Mouse (Mus musculus): ENCODE measurements around the gene Cbx4. TPM values are rescaled to one million over a fixed set of nuclear protein-coding genes. Genes with fewer than 3 reads are reported as not detected.

Cbx4 gene
- polyA plus RNA-seq, 1 experiment from 2014 or later = 20.2 TPM

GRCm38 (mm10) chr11:119041750-119042465, 44.1 kb downstream of the Cbx4 start:
- WGBS = under 1% methylated on average over 30 of the region's 31 CpGs
- Histone ChIP-seq H3K4me1 (peaks cover 70% of the 10 kb centered on the region), H3K4me2 (peak overlapping the region; percentile 86), H3K9me3 (replicated peaks) (no peaks in the 10 kb centered on the region), H3K4me3 (replicated peaks) (peak overlapping the region; percentile 79), H3K27me3 (replicated peaks) (peaks cover 80% of the 10 kb centered on the region), H3K36me3 (peaks cover 8% of the 10 kb centered on the region), H3K9ac (replicated peaks) (peak overlapping the region; percentile 80), H3K27ac (replicated peaks) (peak overlapping the region; percentile 90; the same call in 1 of the 2 replicates)
- ATAC-seq (ENCODE audit: low FRiP score) = 0 out of 2 replicates have a peak, but pooled peaks have one; percentile 2

- Histone ChIP-seq H3K9ac (replicated peaks) (peak overlapping the region; percentile 80), H3K27me3 (replicated peaks) (peaks cover 78% of the 10 kb centered on the region), H3K36me3 (peaks cover 8% of the 10 kb centered on the region), H3K4me1 (peaks cover 68% of the 10 kb centered on the region), H3K27ac (replicated peaks) (peak overlapping the region; percentile 90), H3K4me3 (replicated peaks) (peak overlapping the region; percentile 79), H3K9me3 (replicated peaks) (no peaks in the 10 kb centered on the region), H3K4me2 (peak overlapping the region; percentile 86)
- peak; percentile 58 for ATAC-seq (ENCODE audit: low FRiP score)
- WGBS = under 1% methylated on average over 31 of the region's 31 CpGs
These were observed 44.7 kb downstream of the Cbx4 start for GRCm38 (mm10) chr11:119041325-119041716.

GRCm38 (mm10) chr11:119040600-119041324, 45.3 kb downstream of the Cbx4 start, which contains the start of gene Cbx8:
Cbx8 (minus strand) TSS chr11:119040969.
- H3K4me1 ChIP-seq = peaks cover 71% of the 10 kb centered on the region
- WGBS = under 1% methylated on average over 51 of the region's 63 CpGs
- ATAC-seq (ENCODE audit: low FRiP score) = peak; percentile 93

GRCm38 (mm10) chr11:119039732-119040512, 46.1 kb downstream of the Cbx4 start:
- H3K36me3 ChIP-seq = peaks cover 8% of the 10 kb centered on the region
- H3K9ac ChIP-seq (replicated peaks) = peak overlapping the region; percentile 82
- peaks cover 77% of the 10 kb centered on the region for H3K4me1 ChIP-seq
- peak overlapping the region; percentile 86 for H3K4me2 ChIP-seq
- peak overlapping the region; percentile 79 for H3K4me3 ChIP-seq (replicated peaks)
- no peak for ATAC-seq (ENCODE audit: low FRiP score)
- peak overlapping the region; percentile 94 for H3K27ac ChIP-seq (replicated peaks)
- 7% methylated on average over 21 of the region's 21 CpGs for WGBS
- peaks cover 78% of the 10 kb centered on the region for H3K27me3 ChIP-seq (replicated peaks)
- H3K9me3 ChIP-seq (replicated peaks) = no peaks in the 10 kb centered on the region

More at GRCm38 (mm10) chr11:119040600-119041324, 45.3 kb downstream of the Cbx4 start, which contains the start of gene Cbx8:
- Histone ChIP-seq H3K36me3 (peaks cover 8% of the 10 kb centered on the region), H3K9ac (replicated peaks) (peak within 1 kb of the TSS; percentile 82), H3K4me3 (replicated peaks) (peak within 1 kb of the TSS; percentile 79), H3K27me3 (replicated peaks) (peaks cover 78% of the 10 kb centered on the region), H3K27ac (replicated peaks) (peak within 1 kb of the TSS; percentile 94), H3K9me3 (replicated peaks) (no peaks in the 10 kb centered on the region), H3K4me2 (peak within 1 kb of the TSS; percentile 86)

- no peak overlapping the region for H3K27ac ChIP-seq (replicated peaks)
- H3K36me3 ChIP-seq = peaks cover 8% of the 10 kb centered on the region
- ATAC-seq (ENCODE audit: low FRiP score) = no peak
- no peaks in the 10 kb centered on the region for H3K9me3 ChIP-seq (replicated peaks)
- peaks cover 77% of the 10 kb centered on the region for H3K27me3 ChIP-seq (replicated peaks)
- 33% methylated on average over 22 of the region's 22 CpGs for WGBS
- 0 out of 2 replicates have a peak overlapping the region, but pooled peaks have one; percentile 66 for H3K4me2 ChIP-seq
- H3K4me3 ChIP-seq (replicated peaks) = 0 out of 2 replicates have a peak overlapping the region, but pooled peaks have one; percentile 6
- H3K9ac ChIP-seq (replicated peaks) = no peak overlapping the region
- H3K4me1 ChIP-seq = peaks cover 79% of the 10 kb centered on the region
These were observed 47.1 kb downstream of the Cbx4 start for GRCm38 (mm10) chr11:119038744-119039484.

GRCm38 (mm10) chr11:119037780-119038401, 48.1 kb downstream of the Cbx4 start:
- Histone ChIP-seq H3K4me3 (replicated peaks) (peak overlapping the region; percentile 41), H3K36me3 (peaks cover 8% of the 10 kb centered on the region), H3K27ac (replicated peaks) (no peak overlapping the region), H3K4me2 (peak overlapping the region; percentile 66), H3K27me3 (replicated peaks) (peaks cover 75% of the 10 kb centered on the region), H3K9ac (replicated peaks) (no peak overlapping the region), H3K9me3 (replicated peaks) (no peaks in the 10 kb centered on the region), H3K4me1 (peaks cover 78% of the 10 kb centered on the region)
- no peak for ATAC-seq (ENCODE audit: low FRiP score)
- WGBS = 25% methylated on average over 18 of the region's 18 CpGs

- H3K4me2 ChIP-seq = peak overlapping the region; percentile 66
- H3K4me1 ChIP-seq = peaks cover 71% of the 10 kb centered on the region
- H3K9ac ChIP-seq (replicated peaks) = peak overlapping the region; percentile 29
- no peaks in the 10 kb centered on the region for H3K9me3 ChIP-seq (replicated peaks)
- H3K4me3 ChIP-seq (replicated peaks) = peak overlapping the region; percentile 41
- WGBS = 7% methylated on average over 57 of the region's 57 CpGs
- no peak for ATAC-seq (ENCODE audit: low FRiP score)
- no peak overlapping the region for H3K27ac ChIP-seq (replicated peaks)
- peaks cover 8% of the 10 kb centered on the region for H3K36me3 ChIP-seq
- peaks cover 68% of the 10 kb centered on the region for H3K27me3 ChIP-seq (replicated peaks)
These were observed 48.9 kb downstream of the Cbx4 start for GRCm38 (mm10) chr11:119036934-119037779.

GRCm38 (mm10) chr11:119036447-119036846, 49.6 kb downstream of the Cbx4 start:
- H3K4me1 ChIP-seq = peaks cover 64% of the 10 kb centered on the region

GRCm38 (mm10) chr11:119035686-119036165, 50.3 kb downstream of the Cbx4 start:
- no peak for ATAC-seq (ENCODE audit: low FRiP score)
- H3K27ac ChIP-seq (replicated peaks) = no peak overlapping the region
- H3K4me1 ChIP-seq = peaks cover 63% of the 10 kb centered on the region
- no peak overlapping the region for H3K4me3 ChIP-seq (replicated peaks)
- peaks cover 62% of the 10 kb centered on the region for H3K27me3 ChIP-seq (replicated peaks)
- peak overlapping the region; percentile 25 for H3K4me2 ChIP-seq
- peaks cover 8% of the 10 kb centered on the region for H3K36me3 ChIP-seq
- no peak overlapping the region for H3K9ac ChIP-seq (replicated peaks)
- H3K9me3 ChIP-seq (replicated peaks) = no peaks in the 10 kb centered on the region
- 7% methylated on average over 21 of the region's 21 CpGs for WGBS

More at GRCm38 (mm10) chr11:119036447-119036846, 49.6 kb downstream of the Cbx4 start:
- WGBS = 11% methylated on average over 15 of the region's 15 CpGs
- peaks cover 8% of the 10 kb centered on the region for H3K36me3 ChIP-seq
- H3K4me2 ChIP-seq = peak overlapping the region; percentile 66; the same call in 1 of the 2 replicates
- no peak overlapping the region for H3K4me3 ChIP-seq (replicated peaks)
- H3K9me3 ChIP-seq (replicated peaks) = no peaks in the 10 kb centered on the region
- H3K27ac ChIP-seq (replicated peaks) = no peak overlapping the region
- no peak overlapping the region for H3K9ac ChIP-seq (replicated peaks)
- H3K27me3 ChIP-seq (replicated peaks) = peaks cover 62% of the 10 kb centered on the region
- no peak for ATAC-seq (ENCODE audit: low FRiP score)

All from neural tube, embryonic 15.5 days (tissue).